Comparison of ENCODE assay signal across 8 mouse cellular contexts in genomic region chr7:38182962-38183687, GRCm38 (mm10). TPM values are rescaled to one million over a fixed set of nuclear protein-coding genes. Genes with fewer than 3 reads are reported as not detected.
DNase-seq lines count a peak whose midpoint lies in the region; ATAC-seq and TF ChIP-seq lines count a peak whose summit lies in the region.

Gene 1600014C10Rik (plus strand): TSS chr7:38183217.

- peak within 1 kb of the TSS; percentile 73 for H3K4me2 ChIP-seq in intestine, embryonic 16.5 days (ENCODE audit: low read depth, low read length)
- H3K4me2 ChIP-seq in neural tube, embryonic 13.5 days, result peak within 1 kb of the TSS; percentile 78

- no peaks in the 10 kb centered on the region for H3K9me3 ChIP-seq in intestine, embryonic 16.5 days (ENCODE audit: control insufficient read depth, low read length)
- H3K9me3 ChIP-seq in neural tube, embryonic 13.5 days, result no peaks in the 10 kb centered on the region

- H3K4me1 ChIP-seq in intestine, embryonic 16.5 days (ENCODE audit: control insufficient read depth, insufficient read depth, low read length), result peaks cover 13% of the 10 kb centered on the region
- peaks cover 27% of the 10 kb centered on the region for H3K4me1 ChIP-seq in liver, adult 2 months (ENCODE audit: control insufficient read depth, insufficient read depth, low read length)
- peaks cover 22% of the 10 kb centered on the region for H3K4me1 ChIP-seq in neural tube, embryonic 13.5 days (replicated peaks)

- ATAC-seq in granulocyte monocyte progenitor cell, adult 5-6 weeks (replicated peaks; ENCODE audit: poor library complexity, severe bottlenecking), result peak; percentile 26; the same call in 1 of the 2 replicates
- ATAC-seq in intestine, embryonic 16.5 days, result peak; percentile 75
- peak; percentile 54 for ATAC-seq in neural tube, embryonic 13.5 days (ENCODE audit: low read depth)

- no peaks in the 10 kb centered on the region for H3K36me3 ChIP-seq in intestine, embryonic 16.5 days (ENCODE audit: control insufficient read depth, insufficient read depth, low read length)
- peaks cover under 1% of the 10 kb centered on the region for H3K36me3 ChIP-seq in liver, adult 2 months (ENCODE audit: control insufficient read depth, insufficient read depth, low read length)
- H3K36me3 ChIP-seq in neural tube, embryonic 13.5 days, result no peaks in the 10 kb centered on the region

- H3K4me3 ChIP-seq in intestine, embryonic 16.5 days (ENCODE audit: low read length), result peak within 1 kb of the TSS; percentile 72
- H3K4me3 ChIP-seq in liver, adult 2 months (ENCODE audit: insufficient read depth, low read depth, low read length), result peak within 1 kb of the TSS; percentile 78
- peak within 1 kb of the TSS; percentile 59 for H3K4me3 ChIP-seq in neural tube, embryonic 13.5 days

- no peaks in the 10 kb centered on the region for H3K27me3 ChIP-seq in intestine, embryonic 16.5 days (replicated peaks; ENCODE audit: control insufficient read depth, insufficient read depth, low read length)
- no peaks in the 10 kb centered on the region for H3K27me3 ChIP-seq in liver, adult 2 months (ENCODE audit: control insufficient read depth, insufficient read depth, low read length)
- no peaks in the 10 kb centered on the region for H3K27me3 ChIP-seq in neural tube, embryonic 13.5 days

- peak within 1 kb of the TSS; percentile 73 for H3K27ac ChIP-seq in intestine, embryonic 16.5 days (ENCODE audit: low read length)
- H3K27ac ChIP-seq in liver, adult 2 months (replicated peaks; ENCODE audit: insufficient read depth, low read depth, low read length), result peak within 1 kb of the TSS; percentile 99
- peak within 1 kb of the TSS; percentile 93 for H3K27ac ChIP-seq in neural tube, embryonic 13.5 days (replicated peaks)

- H3K9ac ChIP-seq in intestine, embryonic 16.5 days (ENCODE audit: low read depth, low read length), result peak within 1 kb of the TSS; percentile 80
- H3K9ac ChIP-seq in liver, adult 2 months (ENCODE audit: low read depth, low read length), result peak within 1 kb of the TSS; percentile 85
- H3K9ac ChIP-seq in neural tube, embryonic 13.5 days, result peak within 1 kb of the TSS; percentile 87

- WGBS in intestine, embryonic 16.5 days, result 3% methylated on average over 28 of the region's 28 CpGs
- 2% methylated on average over 28 of the region's 28 CpGs for WGBS in liver, adult 2 months
- 4% methylated on average over 28 of the region's 28 CpGs for WGBS in neural tube, embryonic 13.5 days

- peaks cover 10% of the 10 kb centered on the region; the same call in 1 of the 2 replicates for H3K79me2 ChIP-seq in liver, adult 2 months (ENCODE audit: control insufficient read depth, insufficient read depth, low read length)

- peak; percentile 54; the same call in 1 of the 2 replicates for TF ChIP-seq POLR2A in liver, adult 2 months (IDR thresholded peaks at IDR 0.05; ENCODE audit: extremely low read depth, insufficient read depth, low read length)

- TF ChIP-seq CTCF in liver, adult 2 months (IDR thresholded peaks at IDR 0.05; ENCODE audit: low read depth, low read length), result no peak

- DNase-seq in urinary bladder, adult 2 months (ENCODE audit: low spot score), result peak; percentile 35
- DNase-seq in urinary bladder, postnatal 25 days (ENCODE audit: low spot score), result no peak
- DNase-seq in embryo, embryonic 11 days, result peak; percentile 52
- peak; percentile 98 for DNase-seq in liver, adult 2 months (ENCODE audit: extremely low read depth, low read depth, low spot score)
- no peak for DNase-seq in cerebellum, postnatal 36 days

RNA-seq across cellular contexts. Expression of gene 1600014C10Rik, which starts in this region (rescaled TPM):
- polyA plus RNA-seq in urinary bladder, adult 2 months (2012; rRNA removed), result 52.4 and 56.0 TPM in 2 replicates
- 31.3 and 39.0 TPM in 2 replicates for total RNA-seq in granulocyte monocyte progenitor cell, adult 5-6 weeks (2014; fragmentation: Nextera tagmentation)
- 23.6 and 31.1 TPM in 2 replicates for total RNA-seq in granulocyte monocyte progenitor cell, adult 5-6 weeks (2017)
- 16.6 TPM in 2 replicates for polyA plus RNA-seq in intestine, embryonic 16.5 days (2015; fragmentation: Nextera tagmentation; extraction: Ambion mirVana)
- total RNA-seq in liver, adult 2 months (2014; rRNA removed), result 135 and 146 TPM in 2 replicates
- 116 and 202 TPM in 2 replicates for polyA plus RNA-seq in liver, adult 2 months (2012; rRNA removed)
- 27.5 and 29.1 TPM in 2 replicates for polyA plus RNA-seq in neural tube, embryonic 13.5 days (2015; fragmentation: Nextera tagmentation; extraction: Ambion mirVana)

Comparison
In these comparisons a context has a peak if more than half of its experiments do, and no peak if none do; other contexts are left out.
1. DNase-seq: peak in urinary bladder, adult 2 months (single experiment), embryo, embryonic 11 days (single experiment) and liver, adult 2 months (single experiment); none in urinary bladder, postnatal 25 days (single experiment) and cerebellum, postnatal 36 days (0 of 2).
2. Peak in every context shown above with its lines, with median percentiles within 50 percentile points of each other: ATAC-seq, H3K27ac ChIP-seq, H3K4me3 ChIP-seq and H3K9ac ChIP-seq.